Mouse (Mus musculus) ES-Bruce4 (cell line): ENCODE measurements around the gene Fosb.

Source experiments
- CTCF ChIP-seq: IDR thresholded peaks from one replicate; pipeline ENCODE4 v1.8.1; 2011; ENCODE audit warnings: low read depth, low read length
- EP300 ChIP-seq: IDR thresholded peaks from 2 replicates; pipeline ENCODE4 v1.6.1; 2011; ENCODE audit warnings: low read depth, low read length; ENCODE audit not compliant: insufficient read depth
- POLR2A ChIP-seq: IDR thresholded peaks from one replicate; pipeline ENCODE4 v1.8.1; 2011; ENCODE audit warnings: low read length; ENCODE audit not compliant: insufficient read depth

- TF ChIP-seq POLR2A: no peak
- TF ChIP-seq EP300: no peak
- TF ChIP-seq CTCF: no peak
These were observed 28.7 kb upstream of the Fosb start for GRCm38 (mm10) chr7:19338596-19338995.
